Mouse (Mus musculus) cerebellum, adult 9-10 months (tissue): ENCODE data around the gene Ydjc.
"Not testable (repeated sequence)": the region's sequence is repeated elsewhere in the genome, so short reads cannot be mapped to it uniquely, and the experiment has no call there.

ENCODE experiments used
- DNase-seq: peaks from one replicate; pipeline ENCODE4 v3.0.0; 2022

The Ydjc gene

GRCm38 (mm10) chr16:17165478-17165877 is 21.1 kb downstream of the Ydjc start:
- not testable (repeated sequence) for DNase-seq

GRCm38 (mm10) chr16:17167179-17167578 is 22.8 kb downstream of the Ydjc start:
- no peak for DNase-seq

- DNase-seq: no peak
Observed at GRCm38 (mm10) chr16:17168049-17168448, 23.6 kb downstream of the Ydjc start.

GRCm38 (mm10) chr16:17175765-17176164 is 31.3 kb downstream of the Ydjc start:
- DNase-seq: no peak

GRCm38 (mm10) chr16:17177623-17178170 is 33.3 kb downstream of the Ydjc start:
- DNase-seq: no peak

GRCm38 (mm10) chr16:17179706-17180105 is 35.3 kb downstream of the Ydjc start:
- DNase-seq: no peak

GRCm38 (mm10) chr16:17181382-17181781 is 37.0 kb downstream of the Ydjc start:
- no peak for DNase-seq

GRCm38 (mm10) chr16:17182136-17182535 is 37.7 kb downstream of the Ydjc start:
- no peak for DNase-seq

- no peak for DNase-seq
Observed at GRCm38 (mm10) chr16:17183003-17183402, 38.6 kb downstream of the Ydjc start.

GRCm38 (mm10) chr16:17185475-17185874 is 41.1 kb downstream of the Ydjc start:
- DNase-seq: no peak

- DNase-seq: no peak
Observed at GRCm38 (mm10) chr16:17193823-17194222, 49.4 kb downstream of the Ydjc start.

GRCm38 (mm10) chr16:17200121-17200952 is 55.9 kb downstream of the Ydjc start:
- no peak for DNase-seq

- DNase-seq: peak; percentile 82
Observed at GRCm38 (mm10) chr16:17200953-17201707, 56.7 kb downstream of the Ydjc start.

GRCm38 (mm10) chr16:17201977-17202376 is 57.6 kb downstream of the Ydjc start:
- no peak for DNase-seq

GRCm38 (mm10) chr16:17202549-17202948 is 58.1 kb downstream of the Ydjc start, which contains the start of gene Ube2l3:
Ube2l3 (minus strand) TSS chr16:17202649.
- DNase-seq: no peak

GRCm38 (mm10) chr16:17204990-17205389 is 60.6 kb downstream of the Ydjc start:
- peak; percentile 58 for DNase-seq

GRCm38 (mm10) chr16:17208389-17209361 is 64.3 kb downstream of the Ydjc start, which contains the start of gene Rimbp3:
Rimbp3 (plus strand) TSS chr16:17208603.
- peak; percentile 76 for DNase-seq

- no peak for DNase-seq
Observed at GRCm38 (mm10) chr16:17209404-17209960, 65.1 kb downstream of the Ydjc start.
